Comparison of ENCODE assay signal across 26 mouse cellular contexts in genomic region chr5:100418861-100419260, GRCm38 (mm10). TPM values are rescaled to one million over a fixed set of nuclear protein-coding genes. Genes with fewer than 3 reads are reported as not detected.
DNase-seq lines count a peak whose midpoint lies in the region; ATAC-seq and TF ChIP-seq lines count a peak whose summit lies in the region.
"Had no signal": no experiment of that assay in that cellular context is flagged by ENCODE, and none has a peak within 500 bp of the region (broad histone marks: within the 10 kb centered on the region; RNA-seq: fewer than 3 reads in every experiment).

No protein-coding gene starts in this region.

- no peaks in the 10 kb centered on the region for H3K9me3 ChIP-seq in embryonic facial prominence, embryonic 13.5 days
- H3K9me3 ChIP-seq in embryonic facial prominence, embryonic 10.5 days, result no peaks in the 10 kb centered on the region
- H3K9me3 ChIP-seq in kidney, embryonic 16.5 days (ENCODE audit: low read length), result no peaks in the 10 kb centered on the region
- no peaks in the 10 kb centered on the region for H3K9me3 ChIP-seq in embryonic facial prominence, embryonic 15.5 days (replicated peaks)
- no peaks in the 10 kb centered on the region for H3K9me3 ChIP-seq in stomach, postnatal 0 days (ENCODE audit: control insufficient read depth, low read length)
- H3K9me3 ChIP-seq: heart, embryonic 15.5 days; hindbrain, embryonic 13.5 days; kidney, embryonic 15.5 days; limb, embryonic 12.5 days; liver, embryonic 12.5 days; megakaryocyte, embryonic 14.5 days; midbrain, embryonic 15.5 days had no signal

- peaks cover 57% of the 10 kb centered on the region for H3K36me3 ChIP-seq in embryonic facial prominence, embryonic 13.5 days
- peaks cover 62% of the 10 kb centered on the region for H3K36me3 ChIP-seq in embryonic facial prominence, embryonic 10.5 days (replicated peaks)
- peaks cover 49% of the 10 kb centered on the region for H3K36me3 ChIP-seq in kidney, embryonic 16.5 days (ENCODE audit: insufficient read depth, low read length)
- peaks cover 52% of the 10 kb centered on the region for H3K36me3 ChIP-seq in embryonic facial prominence, embryonic 15.5 days
- peaks cover 17% of the 10 kb centered on the region for H3K36me3 ChIP-seq in stomach, postnatal 0 days (ENCODE audit: control insufficient read depth, insufficient read depth, low read length)

- no peak for TF ChIP-seq CTCF in stomach, postnatal 0 days (IDR thresholded peaks at IDR 0.05; ENCODE audit: low read depth)

- H3K4me3 ChIP-seq in embryonic facial prominence, embryonic 13.5 days, result no peak overlapping the region
- no peak overlapping the region for H3K4me3 ChIP-seq in embryonic facial prominence, embryonic 10.5 days
- H3K4me3 ChIP-seq in kidney, embryonic 16.5 days (ENCODE audit: low read length), result no peak overlapping the region
- no peak overlapping the region for H3K4me3 ChIP-seq in embryonic facial prominence, embryonic 15.5 days (replicated peaks)
- H3K4me3 ChIP-seq in stomach, postnatal 0 days (ENCODE audit: low read depth, low read length), result no peak overlapping the region
- H3K4me3 ChIP-seq: heart, adult 2 months; heart, embryonic 15.5 days; hindbrain, embryonic 13.5 days; kidney, embryonic 15.5 days; limb, embryonic 12.5 days; liver, embryonic 12.5 days; midbrain, embryonic 15.5 days had no signal

- H3K4me1 ChIP-seq in embryonic facial prominence, embryonic 13.5 days, result peaks cover 20% of the 10 kb centered on the region
- H3K4me1 ChIP-seq in embryonic facial prominence, embryonic 10.5 days, result peaks cover 25% of the 10 kb centered on the region
- H3K4me1 ChIP-seq in kidney, embryonic 16.5 days (ENCODE audit: insufficient read depth, low read length), result peaks cover 31% of the 10 kb centered on the region
- peaks cover 23% of the 10 kb centered on the region for H3K4me1 ChIP-seq in embryonic facial prominence, embryonic 15.5 days
- no peaks in the 10 kb centered on the region; the same call in 1 of the 2 replicates for H3K4me1 ChIP-seq in stomach, postnatal 0 days (replicated peaks; ENCODE audit: control insufficient read depth, insufficient read depth)

- no peak overlapping the region for H3K9ac ChIP-seq in embryonic facial prominence, embryonic 13.5 days
- H3K9ac ChIP-seq in kidney, embryonic 16.5 days (replicated peaks; ENCODE audit: low read length), result no peak overlapping the region
- no peak overlapping the region for H3K9ac ChIP-seq in embryonic facial prominence, embryonic 15.5 days
- H3K9ac ChIP-seq in stomach, postnatal 0 days (ENCODE audit: low read length), result no peak overlapping the region
- H3K9ac ChIP-seq: forebrain, postnatal 0 days; heart, embryonic 15.5 days; hindbrain, embryonic 13.5 days; kidney, embryonic 15.5 days; limb, embryonic 12.5 days; liver, embryonic 12.5 days; lung, embryonic 14.5 days; midbrain, embryonic 15.5 days had no signal

- TF ChIP-seq EP300 in stomach, postnatal 0 days (optimal IDR thresholded peaks at IDR 0.05), result no peak

- no peak for ATAC-seq in embryonic facial prominence, embryonic 13.5 days (ENCODE audit: insufficient number of reproducible peaks, insufficient read depth, low FRiP score, low TSS enrichment, low read depth)
- ATAC-seq in kidney, embryonic 16.5 days (ENCODE audit: low FRiP score, low TSS enrichment), result no peak
- ATAC-seq in embryonic facial prominence, embryonic 15.5 days (ENCODE audit: insufficient number of reproducible peaks, low FRiP score, low TSS enrichment, low read depth), result no peak
- ATAC-seq in stomach, postnatal 0 days (ENCODE audit: low FRiP score, low TSS enrichment), result no peak
- ATAC-seq: forebrain, postnatal 0 days; liver, embryonic 12.5 days; midbrain, embryonic 15.5 days; Patski had no signal

- 0 out of 2 replicates have a peak overlapping the region, but pooled peaks have one; percentile 24 for H3K27ac ChIP-seq in embryonic facial prominence, embryonic 13.5 days
- no peak overlapping the region for H3K27ac ChIP-seq in embryonic facial prominence, embryonic 10.5 days (replicated peaks)
- no peak overlapping the region for H3K27ac ChIP-seq in kidney, embryonic 16.5 days (ENCODE audit: low read length)
- H3K27ac ChIP-seq in embryonic facial prominence, embryonic 15.5 days (replicated peaks), result 0 out of 2 replicates have a peak overlapping the region, but pooled peaks have one; percentile 3
- H3K27ac ChIP-seq in stomach, postnatal 0 days (replicated peaks), result peak overlapping the region; percentile 53
- H3K27ac ChIP-seq: heart, adult 2 months; heart, embryonic 15.5 days; hindbrain, embryonic 13.5 days; kidney, embryonic 15.5 days; limb, embryonic 12.5 days; liver, embryonic 12.5 days; midbrain, embryonic 15.5 days had no signal

- WGBS in embryonic facial prominence, embryonic 13.5 days, result 58% methylated on average over 4 of the region's 4 CpGs
- 69% methylated on average over 4 of the region's 4 CpGs for WGBS in embryonic facial prominence, embryonic 10.5 days
- WGBS in kidney, embryonic 16.5 days, result 62% methylated on average over 4 of the region's 4 CpGs
- WGBS in embryonic facial prominence, embryonic 15.5 days, result 53% methylated on average over 4 of the region's 4 CpGs
- 57% methylated on average over 4 of the region's 4 CpGs for WGBS in stomach, postnatal 0 days

- DNase-seq in embryonic facial prominence, embryonic 10.5 days (ENCODE audit: low spot score), result no peak
- DNase-seq in kidney, adult 9 months, result peak; percentile 56
- DNase-seq in stomach, postnatal 0 days (ENCODE audit: low spot score), result no peak
- DNase-seq in ovary, postnatal 36 days (ENCODE audit: low spot score), result no peak
- DNase-seq: cerebellum, adult 11 months; cerebellum, adult 9-11 months; forebrain, postnatal 0 days; gastrocnemius, postnatal 25 days; heart, adult 2 months; heart, postnatal 36 days; kidney, postnatal 4 days; lung, postnatal 36 days; thymus, adult 18-20 months; thymus, postnatal 36 days had no signal

- H3K27me3 ChIP-seq in embryonic facial prominence, embryonic 13.5 days, result no peaks in the 10 kb centered on the region
- no peaks in the 10 kb centered on the region for H3K27me3 ChIP-seq in embryonic facial prominence, embryonic 10.5 days (replicated peaks; ENCODE audit: low read depth, poor library complexity, severe bottlenecking)
- no peaks in the 10 kb centered on the region for H3K27me3 ChIP-seq in kidney, embryonic 16.5 days (ENCODE audit: insufficient read depth, low read length)
- no peaks in the 10 kb centered on the region for H3K27me3 ChIP-seq in embryonic facial prominence, embryonic 15.5 days
- no peaks in the 10 kb centered on the region for H3K27me3 ChIP-seq in stomach, postnatal 0 days (ENCODE audit: control insufficient read depth, insufficient read depth, low read length)
- H3K27me3 ChIP-seq: heart, embryonic 15.5 days; hindbrain, embryonic 13.5 days; kidney, embryonic 15.5 days; limb, embryonic 12.5 days; liver, embryonic 12.5 days; megakaryocyte, embryonic 14.5 days; midbrain, embryonic 15.5 days; Patski had no signal

- H3K4me2 ChIP-seq in embryonic facial prominence, embryonic 13.5 days, result no peak overlapping the region
- H3K4me2 ChIP-seq in kidney, embryonic 16.5 days (replicated peaks; ENCODE audit: low read depth, low read length), result no peak overlapping the region
- no peak overlapping the region for H3K4me2 ChIP-seq in embryonic facial prominence, embryonic 15.5 days (replicated peaks)
- H3K4me2 ChIP-seq in stomach, postnatal 0 days (replicated peaks; ENCODE audit: low read depth), result no peak overlapping the region
- H3K4me2 ChIP-seq: heart, embryonic 15.5 days; hindbrain, embryonic 13.5 days; kidney, embryonic 15.5 days; limb, embryonic 12.5 days; liver, embryonic 12.5 days; lung, embryonic 14.5 days; midbrain, embryonic 15.5 days had no signal

RNA-seq across cellular contexts. Expression of gene Sec31a, which starts 2.8 kb away (rescaled TPM):
- polyA plus RNA-seq in embryonic facial prominence, embryonic 13.5 days (2015; fragmentation: Nextera tagmentation; extraction: Ambion mirVana), result 203 and 220 TPM in 2 replicates
- 117 and 125 TPM in 2 replicates for polyA plus RNA-seq in embryonic facial prominence, embryonic 10.5 days (2016; fragmentation: Nextera tagmentation; extraction: Ambion mirVana)
- polyA plus RNA-seq in kidney, embryonic 16.5 days (2015; fragmentation: Nextera tagmentation; extraction: Ambion mirVana), result 174 and 191 TPM in 2 replicates
- 240 and 257 TPM in 2 replicates for polyA plus RNA-seq in embryonic facial prominence, embryonic 15.5 days (2015; fragmentation: Nextera tagmentation; extraction: Ambion mirVana)
- 102 and 104 TPM in 2 replicates for polyA plus RNA-seq in stomach, postnatal 0 days (2015; fragmentation: Nextera tagmentation; extraction: Ambion mirVana)

Comparison
In these comparisons a context has a peak if more than half of its experiments do, and no peak if none do; other contexts are left out.
1. H3K27ac ChIP-seq: peak in embryonic facial prominence, embryonic 13.5 days (single experiment), embryonic facial prominence, embryonic 15.5 days (single experiment) and stomach, postnatal 0 days (single experiment); none in embryonic facial prominence, embryonic 10.5 days (single experiment) and kidney, embryonic 16.5 days (single experiment).